Mouse (Mus musculus) monocyte, adult 2 months (primary cell): ENCODE measurements at regions not wholly inside any gene's neighbourhood (a gene's known extent, or its start where the extent isn't known, plus 50 kb on each side); places are given as distances from the start of the nearest gene placed in this dataset.

Source experiments
- DNase-seq, 2 experiments: peaks; one replicate each; pipeline ENCODE4 v3.0.0; 2022; ENCODE audit warnings: low spot score in 2 of 2, low read depth in 1 of 2

GRCm38 (mm10) chr6:10803383-10803782, 1103.9 kb downstream of the Ndufa4 start:
- no peak for DNase-seq

GRCm38 (mm10) chr6:10758620-10759311, 1148.5 kb downstream of the Ndufa4 start:
- DNase-seq = no peak

- no peak for DNase-seq
These were observed 1149.2 kb downstream of the Ndufa4 start for GRCm38 (mm10) chr6:10758051-10758450.

- no peak for DNase-seq
These were observed 1163.2 kb downstream of the Ndufa4 start for GRCm38 (mm10) chr6:10744056-10744455.

- no peak for DNase-seq
These were observed 1184.7 kb downstream of the Ndufa4 start for GRCm38 (mm10) chr6:10722566-10722965.

- peak in 1 of 2 experiments; percentile 12 for DNase-seq
These were observed 1216.8 kb downstream of the Ndufa4 start for GRCm38 (mm10) chr6:10690526-10690925.
